Mouse (Mus musculus) cerebellum, adult 2 months (tissue): Measurements from ENCODE around the gene Rnf222. TPM values are rescaled to one million over a fixed set of nuclear protein-coding genes. Genes with fewer than 3 reads are reported as not detected.

Experiments
- DNase-seq, 2 experiments: peaks; one replicate each; pipeline ENCODE4 v3.0.0; 2021
- H3K27ac ChIP-seq: fragments of 200-500 bp; 2 replicates; pipeline ENCODE4 v1.5.1; 2012; ENCODE audit warnings: low read length, control low read depth, inconsistent platforms; ENCODE audit not compliant: insufficient read depth
- H3K27me3 ChIP-seq: fragments of 200-500 bp; 2 replicates; pipeline ENCODE4 v1.6.1; 2012; ENCODE audit warnings: inconsistent platforms, mild to moderate bottlenecking, low read length, moderate library complexity; ENCODE audit not compliant: control insufficient read depth, insufficient read depth
- H3K4me1 ChIP-seq: fragments of 200-500 bp; 2 replicates; pipeline ENCODE4 v1.6.1; 2011; ENCODE audit warnings: low read length; ENCODE audit not compliant: control insufficient read depth, insufficient read depth
- H3K4me3 ChIP-seq: fragments of 200-500 bp; replicated peaks from 2 replicates; pipeline ENCODE3; 2011; ENCODE audit warnings: mild to moderate bottlenecking, low read depth, low read length, control low read depth; ENCODE audit not compliant: insufficient read depth
- CTCF ChIP-seq: fragments of 200-500 bp; IDR thresholded peaks from 2 replicates; pipeline ENCODE4 v1.5.1; 2011; ENCODE audit warnings: low read depth, mild to moderate bottlenecking, control low read depth, low read length, moderate library complexity, borderline replicate concordance; ENCODE audit not compliant: insufficient read depth
- POLR2A ChIP-seq: fragments of 200-500 bp; IDR thresholded peaks from 2 replicates; pipeline ENCODE4 v1.6.1; 2011; ENCODE audit warnings: low read length, control low read depth, borderline replicate concordance; ENCODE audit not compliant: insufficient read depth
- WGBS: fragments of 180-500 bp; shearing (Covaris S2); methylation state at CpG from one replicate; pipeline ENCODE4 v1.1.7; 2018; 5-methylcytosine and 5-hydroxymethylcytosine counted together
- polyA plus RNA-seq: library from polyadenylated mRNA; depleted of rRNA; stranded (reverse); fragments of >200 nt; gene quantifications from 2 replicates; pipeline ENCODE4 v1.2.3, GENCODE M21; 2012

The Rnf222 gene
- polyA plus RNA-seq, 1 experiment, result 0.05 TPM

- Histone ChIP-seq H3K4me3 (no peak overlapping the region), H3K27me3 (no peaks in the 10 kb centered on the region), H3K27ac (no peak overlapping the region), H3K4me1 (no peaks in the 10 kb centered on the region)
- WGBS, result 90% methylated on average over 9 of the region's 9 CpGs
- TF ChIP-seq POLR2A (no peak), CTCF (no peak)
- DNase-seq, result no peak
These were observed 17.5 kb downstream of the Rnf222 start for GRCm38 (mm10) chr11:68905665-68906460.

- 22% methylated on average over 4 of the region's 4 CpGs for WGBS
- TF ChIP-seq POLR2A (no peak), CTCF (no peak)
- DNase-seq, result no peak
- Histone ChIP-seq H3K4me3 (no peak overlapping the region), H3K4me1 (no peaks in the 10 kb centered on the region; the same call in 1 of the 2 replicates), H3K27ac (no peak overlapping the region), H3K27me3 (no peaks in the 10 kb centered on the region)
These were observed 18.1 kb downstream of the Rnf222 start for GRCm38 (mm10) chr11:68906461-68906790.

GRCm38 (mm10) chr11:68907251-68907650 is 18.9 kb downstream of the Rnf222 start:
- 62% methylated on average over 3 of the region's 3 CpGs for WGBS

GRCm38 (mm10) chr11:68908846-68909503 is 20.6 kb downstream of the Rnf222 start:
- H3K27me3 ChIP-seq, result no peaks in the 10 kb centered on the region
- H3K4me1 ChIP-seq, result no peaks in the 10 kb centered on the region; the same call in 1 of the 2 replicates
- H3K4me3 ChIP-seq, result no peak overlapping the region
- 53% methylated on average over 7 of the region's 7 CpGs for WGBS
- TF ChIP-seq POLR2A (no peak), CTCF (no peak)
- DNase-seq, result no peak
- H3K27ac ChIP-seq, result no peak overlapping the region

More at GRCm38 (mm10) chr11:68907251-68907650, 18.9 kb downstream of the Rnf222 start:
- no peak for DNase-seq
- Histone ChIP-seq H3K4me3 (no peak overlapping the region), H3K27me3 (no peaks in the 10 kb centered on the region), H3K4me1 (no peaks in the 10 kb centered on the region; the same call in 1 of the 2 replicates), H3K27ac (no peak overlapping the region)
- TF ChIP-seq POLR2A (no peak), CTCF (no peak)

GRCm38 (mm10) chr11:68911531-68912177 is 23.3 kb downstream of the Rnf222 start:
- 60% methylated on average over 14 of the region's 14 CpGs for WGBS
- H3K27me3 ChIP-seq, result no peaks in the 10 kb centered on the region
- TF ChIP-seq POLR2A, result no peak
- no peak for TF ChIP-seq CTCF
- no peak overlapping the region for H3K27ac ChIP-seq
- H3K4me1 ChIP-seq, result no peaks in the 10 kb centered on the region; the same call in 1 of the 2 replicates
- no peak overlapping the region for H3K4me3 ChIP-seq
- DNase-seq, result no peak

GRCm38 (mm10) chr11:68914566-68914965 is 26.2 kb downstream of the Rnf222 start:
- TF ChIP-seq POLR2A (no peak), CTCF (no peak)
- Histone ChIP-seq H3K27ac (no peak overlapping the region), H3K27me3 (no peaks in the 10 kb centered on the region), H3K4me1 (no peaks in the 10 kb centered on the region; the same call in 1 of the 2 replicates), H3K4me3 (no peak overlapping the region)
- no peak for DNase-seq
- WGBS, result 88% methylated on average over 4 of the region's 4 CpGs

GRCm38 (mm10) chr11:68923191-68923590 is 34.8 kb downstream of the Rnf222 start:
- Histone ChIP-seq H3K27me3 (no peaks in the 10 kb centered on the region), H3K4me1 (no peaks in the 10 kb centered on the region), H3K27ac (no peak overlapping the region), H3K4me3 (no peak overlapping the region)
- no peak for TF ChIP-seq POLR2A
- TF ChIP-seq CTCF, result no peak
- 82% methylated on average over 3 of the region's 3 CpGs for WGBS
- DNase-seq, result no peak

- no peak overlapping the region for H3K27ac ChIP-seq
- 86% methylated on average over 2 of the region's 2 CpGs for WGBS
- H3K4me3 ChIP-seq, result no peak overlapping the region
- TF ChIP-seq CTCF (no peak), POLR2A (no peak)
- H3K4me1 ChIP-seq, result no peaks in the 10 kb centered on the region
- DNase-seq, result no peak
- no peaks in the 10 kb centered on the region for H3K27me3 ChIP-seq
These were observed 36.4 kb downstream of the Rnf222 start for GRCm38 (mm10) chr11:68924749-68925148.
